11 mouse cellular contexts compared by ENCODE assay signal in the genomic region with DNA sequence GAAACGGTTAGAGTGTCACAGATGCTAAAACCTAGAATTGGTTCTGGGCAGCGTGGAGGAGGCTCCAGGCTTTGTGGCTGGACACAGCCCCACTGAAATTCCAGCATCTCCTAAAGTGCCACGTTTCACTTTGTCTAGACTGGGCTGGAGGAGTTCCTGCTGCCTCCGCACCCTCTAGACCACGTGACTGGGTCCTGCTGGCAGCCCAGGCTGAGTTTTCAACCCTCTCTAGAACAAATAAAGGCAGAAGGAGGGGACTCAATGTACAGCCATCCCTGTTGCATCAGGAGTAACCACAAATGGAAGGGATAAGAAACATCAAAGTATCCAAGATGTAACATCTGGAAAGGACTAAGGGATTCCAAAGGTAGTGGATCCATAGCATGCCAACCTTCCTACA. TPM values are rescaled to one million over a fixed set of nuclear protein-coding genes. Genes with fewer than 3 reads are reported as not detected.
DNase-seq lines count a peak whose midpoint lies in the region; ATAC-seq and TF ChIP-seq lines count a peak whose summit lies in the region.
"Had no signal": no experiment of that assay in that cellular context is flagged by ENCODE, and none has a peak within 500 bp of the region (broad histone marks: within the 10 kb centered on the region; RNA-seq: fewer than 3 reads in every experiment).

No protein-coding gene starts in this region.

- H3K4me1 ChIP-seq in brown adipose tissue, adult 24 weeks (ENCODE audit: control insufficient read depth, insufficient read depth, insufficient read length, low read length) = peaks cover 48% of the 10 kb centered on the region
- peaks cover 25% of the 10 kb centered on the region for H3K4me1 ChIP-seq in forebrain, embryonic 12.5 days

- H3K27me3 ChIP-seq in forebrain, embryonic 12.5 days = no peaks in the 10 kb centered on the region
- H3K27me3 ChIP-seq: Patski had no signal

- no peak for ATAC-seq in forebrain, embryonic 12.5 days (ENCODE audit: low FRiP score)
- no peak for ATAC-seq in inflammation-experienced regulatory T-cells, adult 6 months
- ATAC-seq: Patski had no signal

- H3K27ac ChIP-seq in layer of hippocampus, adult 2 months = peak overlapping the region; percentile 53; the same call in 1 of the 2 replicates
- H3K27ac ChIP-seq in brown adipose tissue, adult 24 weeks (replicated peaks; ENCODE audit: low read depth, low read length) = peak overlapping the region; percentile 99
- no peak overlapping the region for H3K27ac ChIP-seq in forebrain, embryonic 12.5 days
- H3K27ac ChIP-seq: liver, embryonic 13.5 days had no signal

- no peaks in the 10 kb centered on the region for H3K9me3 ChIP-seq in forebrain, embryonic 12.5 days
- H3K9me3 ChIP-seq: liver, embryonic 13.5 days had no signal

- WGBS in forebrain, embryonic 12.5 days = 77% methylated on average over 5 of the region's 5 CpGs

- DNase-seq in layer of hippocampus, adult 2 months (ENCODE audit: low spot score in 2 of 2) = no peak
- no peak for DNase-seq in layer of hippocampus, postnatal 14 days (ENCODE audit: low spot score in 2 of 2)
- peak; percentile 66 for DNase-seq in heart, postnatal 25 days (ENCODE audit: low spot score)
- DNase-seq in lung, postnatal 25 days (ENCODE audit: low spot score) = peak; percentile 82
- no peak for DNase-seq in right cerebral cortex, postnatal 36 days (ENCODE audit: low spot score in 2 of 2)
- DNase-seq: cerebellum, adult 2 months; liver, embryonic 13.5 days had no signal

- no peak overlapping the region for H3K4me2 ChIP-seq in forebrain, embryonic 12.5 days
- H3K4me2 ChIP-seq: liver, embryonic 13.5 days had no signal

- intact Hi-C loops in heart, postnatal 25 days (cut with DNase I) = no loop called here

- H3K36me3 ChIP-seq in forebrain, embryonic 12.5 days (replicated peaks) = 0 out of 2 replicates have a peak, but pooled peaks cover 3% of the 10 kb centered on the region
- H3K36me3 ChIP-seq: liver, embryonic 13.5 days had no signal

- no peak for TF ChIP-seq CTCF in layer of hippocampus, adult 2 months (conservative IDR thresholded peaks at IDR 0.05)

- H3K4me3 ChIP-seq in layer of hippocampus, adult 2 months = no peak overlapping the region
- peak overlapping the region; percentile 47 for H3K4me3 ChIP-seq in brown adipose tissue, adult 24 weeks (ENCODE audit: insufficient read depth, low read depth, low read length)
- H3K4me3 ChIP-seq in forebrain, embryonic 12.5 days (replicated peaks) = no peak overlapping the region
- H3K4me3 ChIP-seq: liver, embryonic 13.5 days had no signal

- H3K9ac ChIP-seq in forebrain, embryonic 12.5 days = no peak overlapping the region
- H3K9ac ChIP-seq: liver, embryonic 13.5 days had no signal

RNA-seq across cellular contexts. Expression of gene Sparc, which starts 8.7 kb away (rescaled TPM):
- total RNA-seq in layer of hippocampus, adult 2 months (2021) = 100 to 1,000 TPM; 274 to 288 TPM
- 100 to 1,000 TPM; 522 to 533 TPM for total RNA-seq in layer of hippocampus, postnatal 14 days (2021)
- 730 and 804 TPM in 2 replicates for polyA plus RNA-seq in brown adipose tissue, adult 24 weeks (2012; ENCODE audit: insufficient read depth, insufficient read length, missing spikeins)
- 100 to 1,000 TPM; 785 to 951 TPM for total RNA-seq in heart, postnatal 25 days (2021)
- polyA plus RNA-seq in forebrain, embryonic 12.5 days (2016; fragmentation: Nextera tagmentation; extraction: Ambion mirVana) = 329 and 395 TPM in 2 replicates
- not detected for polyA plus RNA-seq in inflammation-experienced regulatory T-cells, adult 6 months (2017; shearing (Covaris generic))

RNA-seq across cellular contexts. Expression of gene Atox1, which starts 46.7 kb away (rescaled TPM):
- 10 to 100 TPM; 88.4 to 92.4 TPM for total RNA-seq in layer of hippocampus, adult 2 months (2021)
- total RNA-seq in layer of hippocampus, postnatal 14 days (2021) = 100 to 1,000 TPM; 130 to 132 TPM
- polyA plus RNA-seq in brown adipose tissue, adult 24 weeks (2012; ENCODE audit: insufficient read depth, insufficient read length, missing spikeins) = 386 and 509 TPM in 2 replicates
- total RNA-seq in heart, postnatal 25 days (2021) = 100 to 1,000 TPM; 113 to 124 TPM
- 211 TPM in 2 replicates for polyA plus RNA-seq in forebrain, embryonic 12.5 days (2016; fragmentation: Nextera tagmentation; extraction: Ambion mirVana)
- 100 to 1,000 TPM; 193 to 267 (median 197) TPM for polyA plus RNA-seq in inflammation-experienced regulatory T-cells, adult 6 months (2017; shearing (Covaris generic))

RNA-seq across cellular contexts. Expression of gene G3bp1, which starts 55.2 kb away (rescaled TPM):
- total RNA-seq in layer of hippocampus, adult 2 months (2021) = 10 to 100 TPM; 36.4 TPM
- total RNA-seq in layer of hippocampus, postnatal 14 days (2021) = 10 to 100 TPM; 38.1 to 40.3 TPM
- 17.0 and 19.4 TPM in 2 replicates for polyA plus RNA-seq in brown adipose tissue, adult 24 weeks (2012; ENCODE audit: insufficient read depth, insufficient read length, missing spikeins)
- total RNA-seq in heart, postnatal 25 days (2021) = 10 to 100 TPM; 39.7 to 42.8 TPM
- polyA plus RNA-seq in forebrain, embryonic 12.5 days (2016; fragmentation: Nextera tagmentation; extraction: Ambion mirVana) = 239 and 249 TPM in 2 replicates
- polyA plus RNA-seq in inflammation-experienced regulatory T-cells, adult 6 months (2017; shearing (Covaris generic)) = 10 to 100 TPM; 63.4 to 72.4 (median 65.1) TPM

Comparison
In these comparisons a context has a peak if more than half of its experiments do, and no peak if none do; other contexts are left out.
1. DNase-seq: peak in heart, postnatal 25 days (single experiment) and lung, postnatal 25 days (single experiment); none in layer of hippocampus, adult 2 months (0 of 2), layer of hippocampus, postnatal 14 days (0 of 2) and right cerebral cortex, postnatal 36 days (0 of 2).